Mouse (Mus musculus) heart, embryonic 14.5 days (tissue): ENCODE measurements at regions not wholly inside any gene's neighbourhood (a gene's known extent, or its start where the extent isn't known, plus 50 kb on each side); places are given as distances from the start of the nearest gene placed in this dataset.

Experiments
- ATAC-seq: fragments of 200-750 bp; cut with Nextera tagmentation; 2 replicates; pipeline ENCODE4 v1.8.0; 2017; ENCODE audit warnings: low read depth, moderate TSS enrichment; ENCODE audit not compliant: insufficient number of reproducible peaks, insufficient read depth, low FRiP score
- H3K27ac ChIP-seq, 2 experiments: fragments of 200-500 bp in 1 of 2; fragments of 300-500 bp in 1 of 2; sonication (generic) in 1 of 2; replicated peaks in 1 of 2; 2 replicates each; pipeline ENCODE4 v1.5.1; 2012 to 2014; ENCODE audit warnings: low read depth in 2 of 2, low read length in 2 of 2, control low read depth in 1 of 2, mild to moderate bottlenecking in 1 of 2, mixed read lengths in 1 of 2; ENCODE audit not compliant: control insufficient read depth in 1 of 2, insufficient read depth in 1 of 2
- H3K27me3 ChIP-seq: fragments of 300-500 bp; sonication (generic); 2 replicates; pipeline ENCODE4 v1.6.1; 2014; ENCODE audit warnings: mild to moderate bottlenecking, low read length, control low read depth; ENCODE audit not compliant: control insufficient read depth, insufficient read depth
- H3K36me3 ChIP-seq: fragments of 300-500 bp; sonication (generic); 2 replicates; pipeline ENCODE4 v1.6.1; 2014; ENCODE audit warnings: mild to moderate bottlenecking, control low read depth, low read length, mixed read lengths; ENCODE audit not compliant: control insufficient read depth, insufficient read depth
- H3K4me1 ChIP-seq, 2 experiments: fragments of 200-500 bp in 1 of 2; fragments of 300-500 bp in 1 of 2; sonication (generic) in 1 of 2; 2 replicates each; pipeline ENCODE4 v1.6.1; 2012 to 2014; ENCODE audit warnings: low read length in 2 of 2, control low read depth in 1 of 2, mixed read lengths in 1 of 2; ENCODE audit not compliant: control insufficient read depth in 2 of 2, insufficient read depth in 2 of 2
- H3K4me2 ChIP-seq: fragments of 300-500 bp; sonication (generic); 2 replicates; pipeline ENCODE4 v1.6.1; 2014; ENCODE audit warnings: mild to moderate bottlenecking, low read length
- H3K4me3 ChIP-seq, 2 experiments: fragments of 200-500 bp in 1 of 2; fragments of 300-500 bp in 1 of 2; sonication (generic) in 1 of 2; 2 replicates each; pipeline ENCODE4 v1.5.1; 2012 to 2014; ENCODE audit warnings: low read length in 2 of 2, mild to moderate bottlenecking in 2 of 2, control low read depth in 1 of 2, low read depth in 1 of 2, moderate library complexity in 1 of 2; ENCODE audit not compliant: control insufficient read depth in 1 of 2, insufficient read depth in 1 of 2
- H3K9ac ChIP-seq: fragments of 300-500 bp; sonication (generic); 2 replicates; pipeline ENCODE4 v1.6.1; 2014; ENCODE audit warnings: mild to moderate bottlenecking, low read length
- H3K9me3 ChIP-seq: fragments of 300-500 bp; sonication (generic); 2 replicates; pipeline ENCODE4 v1.6.1; 2016; ENCODE audit warnings: low read length, control low read depth; ENCODE audit not compliant: control insufficient read depth
- WGBS: fragments of 180-500 bp; shearing (Covaris S2); extraction: QIAGEN DNeasy Blood & Tissue Kit; methylation state at CpG from one replicate; pipeline ENCODE4 v1.1.7; 2014; 5-methylcytosine and 5-hydroxymethylcytosine counted together

DNA sequence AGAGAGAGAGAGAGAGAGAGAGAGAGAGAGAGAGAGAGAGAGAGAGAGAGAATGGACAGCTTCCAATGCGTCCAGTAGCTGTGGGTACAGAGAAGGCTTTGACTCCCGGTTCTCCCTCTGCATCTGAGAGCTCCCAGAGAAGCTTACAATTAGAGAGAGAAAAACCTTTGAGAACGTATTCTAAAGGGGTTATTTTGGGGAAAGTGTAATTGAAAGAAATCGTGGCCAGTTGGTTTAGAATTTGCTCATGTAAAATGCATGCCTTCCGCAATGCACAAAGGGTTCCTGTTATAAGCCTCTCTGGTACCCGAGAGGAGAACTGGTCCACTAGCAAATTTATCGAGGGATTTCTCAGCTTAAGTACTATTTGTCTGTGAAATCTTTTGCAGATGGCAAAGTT is 68.2 kb upstream of the Peli2 start:
- H3K36me3 ChIP-seq, result no peaks in the 10 kb centered on the region
- no peak overlapping the region for H3K4me3 ChIP-seq
- no peaks in the 10 kb centered on the region for H3K27me3 ChIP-seq
- WGBS, result 71% methylated on average over 7 of the region's 7 CpGs
- no peak for ATAC-seq
- H3K4me1 ChIP-seq, result no peaks in the 10 kb centered on the region
- no peak overlapping the region for H3K4me2 ChIP-seq
- peaks cover 3% of the 10 kb centered on the region; the same call in 1 of the 2 replicates for H3K9me3 ChIP-seq
- no peak overlapping the region for H3K27ac ChIP-seq
- H3K9ac ChIP-seq, result no peak overlapping the region

DNA sequence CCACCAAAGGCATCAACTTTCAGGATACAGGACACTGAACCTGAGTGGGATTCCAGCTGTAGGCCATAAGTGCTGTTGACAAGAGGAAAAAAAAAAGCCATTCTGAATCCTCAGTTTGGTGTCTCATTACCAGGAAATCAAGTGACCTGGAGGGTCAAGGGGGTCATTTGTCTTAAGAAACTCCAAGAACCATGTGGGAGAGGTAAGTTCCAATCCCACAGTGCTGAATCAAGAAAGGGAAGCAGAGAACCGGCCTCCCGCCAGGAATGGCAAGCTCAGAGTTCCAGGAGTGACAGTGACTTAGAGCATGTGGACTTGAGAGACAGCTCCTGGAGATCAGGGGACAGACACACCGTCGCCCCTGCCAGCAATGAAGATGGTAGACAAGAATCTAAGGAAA is 67.5 kb upstream of the Peli2 start:
- Histone ChIP-seq H3K4me2 (no peak overlapping the region), H3K27ac (no peak overlapping the region), H3K9ac (no peak overlapping the region), H3K4me1 (no peaks in the 10 kb centered on the region), H3K9me3 (peaks cover 3% of the 10 kb centered on the region; the same call in 1 of the 2 replicates), H3K27me3 (no peaks in the 10 kb centered on the region), H3K36me3 (no peaks in the 10 kb centered on the region), H3K4me3 (no peak overlapping the region)
- ATAC-seq, result no peak
- WGBS, result 52% methylated on average over 4 of the region's 4 CpGs

DNA sequence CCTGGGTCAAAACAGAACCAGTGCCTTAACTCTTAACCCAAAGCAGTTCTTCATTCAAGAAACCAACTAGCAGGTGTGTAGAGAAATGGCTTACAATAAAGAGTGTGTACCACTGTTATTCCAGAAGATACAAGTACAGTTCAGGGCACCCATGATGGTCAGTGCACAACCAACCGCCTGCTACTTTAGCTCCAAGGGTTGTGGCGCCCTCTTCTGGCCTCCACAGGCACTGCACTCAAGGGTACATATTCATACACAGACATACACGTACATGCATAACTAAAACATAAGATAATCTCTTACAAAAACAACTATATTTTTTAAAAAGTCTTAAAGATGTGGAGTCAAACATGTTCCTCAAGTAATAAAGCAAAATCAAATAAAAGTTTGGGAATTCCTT is 65.9 kb upstream of the Peli2 start:
- H3K9me3 ChIP-seq, result peaks cover 3% of the 10 kb centered on the region; the same call in 1 of the 2 replicates
- no peak overlapping the region for H3K4me2 ChIP-seq
- 66% methylated on average over 3 of the region's 3 CpGs for WGBS
- H3K27ac ChIP-seq, result no peak overlapping the region
- no peaks in the 10 kb centered on the region for H3K36me3 ChIP-seq
- H3K27me3 ChIP-seq, result no peaks in the 10 kb centered on the region
- H3K4me3 ChIP-seq, result no peak overlapping the region
- H3K9ac ChIP-seq, result no peak overlapping the region
- ATAC-seq, result no peak
- H3K4me1 ChIP-seq, result no peaks in the 10 kb centered on the region

DNA sequence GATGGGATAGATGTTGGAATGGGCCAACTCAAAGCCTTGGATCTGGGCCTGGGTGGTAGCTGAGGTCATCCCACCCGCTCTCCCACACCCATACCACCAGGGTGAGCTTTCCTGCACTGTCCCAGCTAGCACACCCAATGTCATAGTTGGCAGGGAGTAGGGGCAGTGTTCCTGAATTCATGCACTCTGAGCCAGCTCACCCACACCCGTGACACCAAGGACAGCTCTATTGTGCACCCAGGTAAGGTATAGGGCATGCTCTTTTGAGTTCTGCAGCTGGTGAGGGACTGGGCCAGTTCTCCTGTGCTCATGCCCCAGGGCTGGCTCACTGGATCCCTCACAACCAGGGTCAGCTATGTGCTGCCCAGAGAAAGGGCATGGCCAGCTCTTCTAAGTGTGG is 64.8 kb upstream of the Peli2 start:
- Histone ChIP-seq H3K27ac (no peak overlapping the region), H3K4me2 (no peak overlapping the region), H3K4me3 (no peak overlapping the region), H3K4me1 (no peaks in the 10 kb centered on the region), H3K27me3 (no peaks in the 10 kb centered on the region), H3K36me3 (no peaks in the 10 kb centered on the region), H3K9ac (no peak overlapping the region), H3K9me3 (peaks cover 3% of the 10 kb centered on the region; the same call in 1 of the 2 replicates)
- WGBS, result 82% methylated on average over 2 of the region's 2 CpGs
- ATAC-seq, result no peak

DNA sequence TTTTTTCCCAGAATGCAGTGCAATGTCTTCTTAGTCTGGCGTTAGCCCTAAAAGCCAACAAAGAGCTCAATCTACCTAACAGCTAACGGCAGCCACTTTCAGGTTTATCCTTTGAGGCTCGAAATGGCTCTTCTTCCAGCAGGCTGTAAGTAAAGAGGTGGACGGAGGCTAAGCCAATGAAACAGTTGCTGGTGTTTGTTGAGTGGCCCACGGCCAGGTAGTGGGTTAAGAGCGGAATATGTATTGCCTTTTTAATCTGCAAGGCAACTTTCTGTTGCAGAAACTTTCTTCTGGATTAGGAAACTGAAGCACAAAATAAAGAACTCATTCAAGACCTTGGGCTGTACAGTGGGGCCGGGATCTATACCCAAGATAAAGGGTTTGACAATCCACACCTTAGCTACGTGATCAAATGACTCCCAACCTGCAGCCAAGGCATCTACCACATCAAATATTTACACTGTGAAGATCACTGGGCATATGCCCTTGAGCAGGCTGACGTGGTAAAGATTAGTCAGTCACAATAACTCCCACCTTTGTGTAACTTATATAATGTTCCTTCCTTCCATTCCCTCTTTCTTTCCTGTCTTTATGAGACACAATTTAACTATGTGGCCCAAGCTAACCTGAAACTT is 62.3 kb upstream of the Peli2 start:
- WGBS, result 84% methylated on average over 9 of the region's 9 CpGs

DNA sequence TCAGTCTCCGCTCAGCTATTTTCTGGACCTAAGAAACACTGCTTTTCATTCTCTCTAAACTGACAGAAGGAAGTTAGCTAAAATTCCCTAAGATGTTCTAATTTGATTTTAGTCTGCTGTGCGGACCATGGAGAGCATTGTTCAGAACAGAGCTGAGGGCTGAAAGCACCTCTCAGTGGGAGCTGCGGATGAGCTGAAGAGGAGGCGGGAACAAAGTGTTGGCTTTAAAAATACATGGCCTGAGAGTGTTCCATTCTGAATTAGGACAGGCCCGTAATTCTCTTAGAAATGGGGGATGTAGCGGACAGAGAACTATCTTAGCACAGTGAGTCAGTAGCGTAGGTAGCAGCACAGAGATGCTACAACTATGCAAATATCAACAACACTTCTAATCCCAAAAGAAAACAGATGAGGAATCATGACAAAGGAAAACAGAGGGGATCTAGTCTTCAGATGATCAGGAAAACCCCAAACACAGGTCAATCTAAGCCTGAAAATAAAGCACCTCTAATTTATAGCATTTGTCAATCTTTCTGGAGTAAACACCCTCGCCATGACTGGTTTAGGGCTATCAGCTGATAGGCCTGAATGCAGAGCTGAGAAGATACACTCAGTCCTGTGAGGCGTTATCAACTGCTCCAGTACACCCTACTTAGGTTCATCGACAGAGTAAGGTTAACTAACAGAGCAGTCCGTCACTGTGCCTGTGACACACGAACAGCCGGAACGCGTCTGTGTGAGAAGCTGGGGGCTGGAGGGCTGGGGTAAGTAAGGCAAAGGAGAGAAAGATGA is 60.8 kb upstream of the Peli2 start:
- Histone ChIP-seq H3K4me2 (no peak overlapping the region), H3K4me3 (no peak overlapping the region), H3K4me1 (no peaks in the 10 kb centered on the region), H3K9ac (no peak overlapping the region), H3K27me3 (no peaks in the 10 kb centered on the region), H3K36me3 (no peaks in the 10 kb centered on the region), H3K27ac (no peak overlapping the region), H3K9me3 (no peaks in the 10 kb centered on the region)
- WGBS, result 64% methylated on average over 15 of the region's 15 CpGs
- no peak for ATAC-seq

More for the DNA sequence above, 62.3 kb upstream of the Peli2 start:
- H3K9me3 ChIP-seq, result peaks cover 3% of the 10 kb centered on the region; the same call in 1 of the 2 replicates
- no peak overlapping the region for H3K4me2 ChIP-seq
- no peak overlapping the region for H3K27ac ChIP-seq
- H3K27me3 ChIP-seq, result no peaks in the 10 kb centered on the region
- H3K36me3 ChIP-seq, result no peaks in the 10 kb centered on the region
- H3K4me1 ChIP-seq, result no peaks in the 10 kb centered on the region
- ATAC-seq, result no peak
- no peak overlapping the region for H3K4me3 ChIP-seq
- H3K9ac ChIP-seq, result no peak overlapping the region

DNA sequence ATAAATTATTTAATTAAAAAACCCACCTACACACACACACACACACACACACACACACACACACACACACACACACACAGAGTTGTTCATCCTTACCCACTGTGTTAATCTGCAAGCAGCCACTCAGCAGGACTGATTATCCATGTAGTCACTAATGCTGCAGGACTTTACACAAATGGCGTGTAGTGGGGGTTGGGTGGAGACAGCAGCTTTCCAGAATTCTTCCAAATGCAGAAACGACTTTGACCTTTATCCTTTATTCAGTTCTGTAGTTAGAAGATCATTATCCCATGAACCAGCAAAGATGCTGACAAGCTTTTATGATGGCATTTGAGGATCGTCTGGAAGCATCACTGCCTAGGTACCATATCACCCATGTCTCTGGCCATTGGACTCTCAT is 52.0 kb upstream of the Peli2 start:
- Histone ChIP-seq H3K9ac (no peak overlapping the region), H3K27me3 (no peaks in the 10 kb centered on the region), H3K27ac (no peak overlapping the region), H3K36me3 (no peaks in the 10 kb centered on the region), H3K9me3 (no peaks in the 10 kb centered on the region), H3K4me1 (peaks cover 4 to 5% of the 10 kb centered on the region in 2 experiments; a peak in 3 of 4 replicates), H3K4me2 (no peak overlapping the region), H3K4me3 (no peak overlapping the region)
- WGBS, result 82% methylated on average over 3 of the region's 3 CpGs
- no peak for ATAC-seq
